Mouse (Mus musculus): ENCODE results near the gene Asns.
"Not testable (repeated sequence)": the region's sequence is repeated elsewhere in the genome, so short reads cannot be mapped to it uniquely, and the experiment has no call there.

The Asns gene

GRCm38 (mm10) chr6:7676194-7676901, 16.7 kb downstream of the Asns start:
- DNase-seq (ENCODE audit: low read depth, low spot score), result no peak

GRCm38 (mm10) chr6:7672438-7673253, 20.4 kb downstream of the Asns start:
- no peak for DNase-seq (ENCODE audit: low read depth, low spot score)

GRCm38 (mm10) chr6:7671429-7671828, 21.6 kb downstream of the Asns start:
- DNase-seq (ENCODE audit: low read depth, low spot score), result no peak

GRCm38 (mm10) chr6:7670588-7670987, 22.5 kb downstream of the Asns start:
- DNase-seq (ENCODE audit: low read depth, low spot score), result no peak

- DNase-seq (ENCODE audit: low read depth, low spot score), result no peak
Measured at GRCm38 (mm10) chr6:7669721-7670120, 23.3 kb downstream of the Asns start.

GRCm38 (mm10) chr6:7668332-7668731, 24.7 kb downstream of the Asns start:
- DNase-seq (ENCODE audit: low read depth, low spot score), result no peak

- not testable (repeated sequence) for DNase-seq (ENCODE audit: low read depth, low spot score)
Measured at GRCm38 (mm10) chr6:7665902-7666301, 27.2 kb downstream of the Asns start.

GRCm38 (mm10) chr6:7661455-7661854, 31.6 kb downstream of the Asns start:
- DNase-seq (ENCODE audit: low read depth, low spot score), result no peak

- peak; percentile 8 for DNase-seq (ENCODE audit: low read depth, low spot score)
Measured at GRCm38 (mm10) chr6:7660377-7661080, 32.5 kb downstream of the Asns start.

- DNase-seq (ENCODE audit: low read depth, low spot score), result no peak
Measured at GRCm38 (mm10) chr6:7656601-7657000, 36.5 kb downstream of the Asns start.

GRCm38 (mm10) chr6:7648458-7648857, 44.6 kb downstream of the Asns start:
- DNase-seq (ENCODE audit: low read depth, low spot score), result no peak

Data from retina, adult 2 months (tissue).